Mouse (Mus musculus) forebrain, embryonic 13.5 days (tissue): ENCODE data around the gene Nxpe3. TPM values are rescaled to one million over a fixed set of nuclear protein-coding genes. Genes with fewer than 3 reads are reported as not detected.
A peak's percentile ranks its signal among the peaks of the same experiment; 100 is the strongest.

Experiments
- ATAC-seq: fragments of 200-750 bp; cut with Nextera tagmentation; 2 replicates; pipeline ENCODE4 v1.8.0; 2017
- H3K27ac ChIP-seq: fragments of 300-500 bp; sonication (generic); 2 replicates; pipeline ENCODE4 v1.5.1; 2015; ENCODE audit warnings: inconsistent platforms, mild to moderate bottlenecking, moderate library complexity
- H3K27me3 ChIP-seq: fragments of 300-500 bp; sonication (generic); 2 replicates; pipeline ENCODE4 v1.6.1; 2015; ENCODE audit warnings: mild to moderate bottlenecking, inconsistent platforms
- H3K36me3 ChIP-seq: fragments of 300-500 bp; sonication (generic); 2 replicates; pipeline ENCODE4 v1.6.1; 2015; ENCODE audit warnings: mild to moderate bottlenecking, inconsistent platforms; ENCODE audit not compliant: poor library complexity, severe bottlenecking
- H3K4me1 ChIP-seq: fragments of 300-500 bp; sonication (generic); 2 replicates; pipeline ENCODE4 v1.6.1; 2015; ENCODE audit warnings: inconsistent platforms
- H3K4me2 ChIP-seq: fragments of 300-500 bp; sonication (generic); 2 replicates; pipeline ENCODE4 v1.6.1; 2015; ENCODE audit warnings: inconsistent platforms, mild to moderate bottlenecking, moderate library complexity
- H3K4me3 ChIP-seq: fragments of 300-500 bp; sonication (generic); 2 replicates; pipeline ENCODE4 v1.5.1; 2015; ENCODE audit warnings: mild to moderate bottlenecking, inconsistent platforms
- H3K9ac ChIP-seq: fragments of 300-500 bp; sonication (generic); 2 replicates; pipeline ENCODE4 v1.6.1; 2015; ENCODE audit warnings: mild to moderate bottlenecking, inconsistent platforms
- H3K9me3 ChIP-seq: fragments of 300-500 bp; sonication (generic); replicated peaks from 2 replicates; pipeline ENCODE4 v1.6.1; 2016; ENCODE audit warnings: inconsistent platforms
- WGBS: fragments of 180-500 bp; shearing (Covaris S2); methylation state at CpG from one replicate; pipeline ENCODE4 v1.1.7; 2015; 5-methylcytosine and 5-hydroxymethylcytosine counted together
- polyA plus RNA-seq: library from polyadenylated mRNA; unstranded; fragments of >200 nt; fragmentation: Nextera tagmentation; extraction: Ambion mirVana; gene quantifications from 2 replicates; pipeline ENCODE4 v1.2.1, GENCODE M21; 2015

The Nxpe3 gene
- polyA plus RNA-seq, 1 experiment from 2014 or later, result 1.1 TPM

GRCm38 (mm10) chr16:55905370-55905769 lies 10.3 kb upstream of the Nxpe3 start:
- 91% methylated on average over 25 of the region's 25 CpGs for WGBS
- Histone ChIP-seq H3K4me3 (no peak overlapping the region), H3K9me3 (no peaks in the 10 kb centered on the region), H3K4me2 (no peak overlapping the region), H3K9ac (no peak overlapping the region), H3K27me3 (no peaks in the 10 kb centered on the region), H3K36me3 (peaks cover 57% of the 10 kb centered on the region), H3K27ac (no peak overlapping the region), H3K4me1 (no peaks in the 10 kb centered on the region)
- no peak for ATAC-seq

- Histone ChIP-seq H3K27ac (no peak overlapping the region), H3K9me3 (no peaks in the 10 kb centered on the region), H3K36me3 (peaks cover 35% of the 10 kb centered on the region), H3K9ac (no peak overlapping the region), H3K4me1 (no peaks in the 10 kb centered on the region), H3K27me3 (no peaks in the 10 kb centered on the region), H3K4me2 (no peak overlapping the region), H3K4me3 (no peak overlapping the region)
- no peak for ATAC-seq
- WGBS, result 91% methylated on average over 14 of the region's 14 CpGs
These were observed 7.0 kb upstream of the Nxpe3 start for GRCm38 (mm10) chr16:55901839-55902756.

- Histone ChIP-seq H3K36me3 (0 out of 2 replicates have a peak, but pooled peaks cover 6% of the 10 kb centered on the region), H3K9ac (no peak overlapping the region), H3K27me3 (no peaks in the 10 kb centered on the region), H3K27ac (no peak overlapping the region), H3K9me3 (no peaks in the 10 kb centered on the region), H3K4me3 (no peak overlapping the region), H3K4me2 (no peak overlapping the region), H3K4me1 (peaks cover 16% of the 10 kb centered on the region)
- ATAC-seq, result no peak
- 76% methylated on average over 9 of the region's 9 CpGs for WGBS
These were observed 3.4 kb upstream of the Nxpe3 start for GRCm38 (mm10) chr16:55898385-55899002.

GRCm38 (mm10) chr16:55895651-55896095 lies 588 bp upstream of the Nxpe3 start:
- no peaks in the 10 kb centered on the region for H3K27me3 ChIP-seq
- H3K4me2 ChIP-seq, result peak overlapping the region; percentile 79
- H3K27ac ChIP-seq, result peak overlapping the region; percentile 82
- 1% methylated on average over 9 of the region's 9 CpGs for WGBS
- peak overlapping the region; percentile 74 for H3K4me3 ChIP-seq
- peak overlapping the region; percentile 79 for H3K9ac ChIP-seq
- H3K9me3 ChIP-seq, result no peaks in the 10 kb centered on the region
- no peaks in the 10 kb centered on the region for H3K36me3 ChIP-seq
- ATAC-seq, result peak; percentile 39
- H3K4me1 ChIP-seq, result peaks cover 18% of the 10 kb centered on the region

- Histone ChIP-seq H3K27ac (peak overlapping the region; percentile 82; the same call in 1 of the 2 replicates), H3K9ac (peak overlapping the region; percentile 79), H3K4me3 (peak overlapping the region; percentile 74), H3K36me3 (peaks cover 6% of the 10 kb centered on the region), H3K27me3 (no peaks in the 10 kb centered on the region), H3K4me1 (peaks cover 18% of the 10 kb centered on the region), H3K4me2 (peak overlapping the region; percentile 79), H3K9me3 (no peaks in the 10 kb centered on the region)
- WGBS, result 0% methylated on average over 4 of the region's 4 CpGs
- ATAC-seq, result no peak
These were observed 571 bp downstream of the Nxpe3 start for GRCm38 (mm10) chr16:55894536-55894892.

- no peak overlapping the region; the same call in 1 of the 2 replicates for H3K9ac ChIP-seq
- H3K27ac ChIP-seq, result no peak overlapping the region
- 88% methylated on average over 8 of the region's 8 CpGs for WGBS
- H3K4me1 ChIP-seq, result peaks cover 18% of the 10 kb centered on the region
- peaks cover 12% of the 10 kb centered on the region for H3K36me3 ChIP-seq
- no peak overlapping the region for H3K4me3 ChIP-seq
- no peaks in the 10 kb centered on the region for H3K27me3 ChIP-seq
- H3K9me3 ChIP-seq, result no peaks in the 10 kb centered on the region
- ATAC-seq, result no peak
- peak overlapping the region; percentile 79 for H3K4me2 ChIP-seq
These were observed 1.5 kb downstream of the Nxpe3 start for GRCm38 (mm10) chr16:55893410-55894107.

GRCm38 (mm10) chr16:55892484-55892883 lies 2.6 kb downstream of the Nxpe3 start:
- Histone ChIP-seq H3K27me3 (no peaks in the 10 kb centered on the region), H3K4me2 (no peak overlapping the region), H3K36me3 (peaks cover 23% of the 10 kb centered on the region), H3K27ac (no peak overlapping the region), H3K9me3 (no peaks in the 10 kb centered on the region), H3K4me1 (peaks cover 18% of the 10 kb centered on the region), H3K9ac (no peak overlapping the region), H3K4me3 (no peak overlapping the region)
- no peak for ATAC-seq
- WGBS, result 85% methylated on average over 6 of the region's 7 CpGs

- 93% methylated on average over 7 of the region's 7 CpGs for WGBS
- no peak overlapping the region for H3K4me2 ChIP-seq
- H3K27ac ChIP-seq, result no peak overlapping the region
- ATAC-seq, result no peak
- peaks cover 24% of the 10 kb centered on the region for H3K36me3 ChIP-seq
- no peak overlapping the region for H3K9ac ChIP-seq
- H3K27me3 ChIP-seq, result no peaks in the 10 kb centered on the region
- H3K4me3 ChIP-seq, result no peak overlapping the region
- H3K4me1 ChIP-seq, result peaks cover 18% of the 10 kb centered on the region
- no peaks in the 10 kb centered on the region for H3K9me3 ChIP-seq
These were observed 3.7 kb downstream of the Nxpe3 start for GRCm38 (mm10) chr16:55891346-55891745.

- Histone ChIP-seq H3K36me3 (peaks cover 24% of the 10 kb centered on the region), H3K4me1 (peaks cover 14% of the 10 kb centered on the region), H3K4me2 (no peak overlapping the region), H3K9ac (no peak overlapping the region), H3K27me3 (no peaks in the 10 kb centered on the region), H3K4me3 (no peak overlapping the region), H3K27ac (no peak overlapping the region), H3K9me3 (no peaks in the 10 kb centered on the region)
- WGBS, result 92% methylated on average over 19 of the region's 19 CpGs
- ATAC-seq, result no peak
These were observed 4.5 kb downstream of the Nxpe3 start for GRCm38 (mm10) chr16:55890346-55891136.

- H3K4me2 ChIP-seq, result no peak overlapping the region
- H3K27ac ChIP-seq, result no peak overlapping the region
- 94% methylated on average over 3 of the region's 3 CpGs for WGBS
- H3K9ac ChIP-seq, result no peak overlapping the region
- no peak overlapping the region for H3K4me3 ChIP-seq
- H3K36me3 ChIP-seq, result peaks cover 29% of the 10 kb centered on the region
- no peaks in the 10 kb centered on the region for H3K9me3 ChIP-seq
- peaks cover 11% of the 10 kb centered on the region for H3K4me1 ChIP-seq
- no peak for ATAC-seq
- H3K27me3 ChIP-seq, result no peaks in the 10 kb centered on the region
These were observed 5.6 kb downstream of the Nxpe3 start for GRCm38 (mm10) chr16:55889451-55889850.

- Histone ChIP-seq H3K27ac (no peak overlapping the region), H3K4me3 (no peak overlapping the region), H3K27me3 (no peaks in the 10 kb centered on the region), H3K9me3 (no peaks in the 10 kb centered on the region), H3K4me1 (peaks cover 2% of the 10 kb centered on the region; the same call in 1 of the 2 replicates), H3K9ac (no peak overlapping the region), H3K36me3 (peaks cover 34% of the 10 kb centered on the region), H3K4me2 (no peak overlapping the region)
- WGBS, result 89% methylated on average over 3 of the region's 3 CpGs
- ATAC-seq, result no peak
These were observed 6.5 kb downstream of the Nxpe3 start for GRCm38 (mm10) chr16:55888584-55888960.
